Mouse (Mus musculus) gastrocnemius, postnatal 36 days (tissue): Measurements from ENCODE around the gene Gna15. TPM values are rescaled to one million over a fixed set of nuclear protein-coding genes. Genes with fewer than 3 reads are reported as not detected.
A peak's percentile ranks its signal among the peaks of the same experiment; 100 is the strongest.

Source experiments
- DNase-seq, 2 experiments: peaks; one replicate each; pipeline ENCODE4 v3.0.0; 2022
- intact Hi-C: fragments of 180-260 bp; cut with DNase I; formaldehyde crosslinking; loops from one replicate; pipeline ENCODE4 v1.15.1; 2025
- microRNA-seq, 2 experiments: library from miRNA; unstranded; fragments of <30 nt; microRNA quantifications; one replicate each; pipeline ENCODE4 v1.2.0; 2021
- total RNA-seq, 2 experiments: library from RNA; stranded (reverse); gene quantifications; 2 replicates each; pipeline ENCODE4 v1.2.3; 2021

The Gna15 gene
- total RNA-seq, 2 experiments from 2014 or later, result 0.20 TPM; not detected in 1

DNA sequence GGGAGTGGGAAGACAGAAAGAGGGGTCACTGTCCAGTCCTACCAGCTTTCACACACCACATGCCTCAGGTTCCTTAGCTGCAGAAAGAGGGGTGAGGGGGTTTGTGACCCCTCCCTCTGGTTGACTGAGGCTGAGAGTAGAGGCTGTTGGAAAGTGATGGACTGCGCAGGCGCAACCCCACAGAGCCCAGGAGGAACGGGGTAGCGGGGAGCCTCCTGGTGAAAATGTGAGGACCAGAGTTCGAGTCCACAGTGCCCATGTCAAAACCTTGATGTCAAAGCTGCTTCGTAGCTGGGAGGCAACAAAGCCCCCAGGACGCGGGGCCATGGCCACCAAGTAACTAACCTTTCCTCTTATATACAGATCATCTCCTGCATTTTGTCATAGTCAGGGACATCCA, 66.4 kb downstream of the Gna15 start:
- DNase-seq, result peak in 1 of 2 experiments; percentile 8
- intact Hi-C loops, result no loop called here

DNA sequence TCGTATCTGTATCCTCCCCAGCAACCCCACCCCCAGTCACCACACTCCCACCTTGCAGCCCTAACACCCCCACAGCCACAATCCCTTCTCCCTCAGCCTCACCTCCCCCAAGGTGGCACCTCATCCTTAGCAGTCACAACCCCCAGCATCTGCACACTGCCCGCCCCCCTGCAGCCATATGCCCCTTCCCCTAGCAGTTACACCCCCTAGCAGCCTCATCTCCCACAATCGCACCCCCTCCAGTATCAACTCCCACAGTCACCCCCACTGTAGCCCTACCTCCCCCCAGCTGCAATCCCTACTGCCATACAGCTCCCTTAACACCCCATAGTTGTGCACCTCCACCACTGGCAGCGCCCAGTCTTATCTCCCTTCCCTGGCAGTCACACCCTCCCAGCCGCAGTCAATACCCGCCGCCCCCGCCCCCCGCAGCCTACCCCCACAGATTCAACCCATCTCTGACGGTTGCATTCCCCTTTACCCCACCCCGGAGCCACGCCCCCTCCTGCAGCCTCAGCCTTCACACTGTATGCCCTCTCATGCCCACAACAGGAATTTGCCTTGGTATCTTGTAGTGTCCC, 67.0 kb downstream of the Gna15 start:
- DNase-seq, result no peak
- intact Hi-C loops, result no loop called here

DNA sequence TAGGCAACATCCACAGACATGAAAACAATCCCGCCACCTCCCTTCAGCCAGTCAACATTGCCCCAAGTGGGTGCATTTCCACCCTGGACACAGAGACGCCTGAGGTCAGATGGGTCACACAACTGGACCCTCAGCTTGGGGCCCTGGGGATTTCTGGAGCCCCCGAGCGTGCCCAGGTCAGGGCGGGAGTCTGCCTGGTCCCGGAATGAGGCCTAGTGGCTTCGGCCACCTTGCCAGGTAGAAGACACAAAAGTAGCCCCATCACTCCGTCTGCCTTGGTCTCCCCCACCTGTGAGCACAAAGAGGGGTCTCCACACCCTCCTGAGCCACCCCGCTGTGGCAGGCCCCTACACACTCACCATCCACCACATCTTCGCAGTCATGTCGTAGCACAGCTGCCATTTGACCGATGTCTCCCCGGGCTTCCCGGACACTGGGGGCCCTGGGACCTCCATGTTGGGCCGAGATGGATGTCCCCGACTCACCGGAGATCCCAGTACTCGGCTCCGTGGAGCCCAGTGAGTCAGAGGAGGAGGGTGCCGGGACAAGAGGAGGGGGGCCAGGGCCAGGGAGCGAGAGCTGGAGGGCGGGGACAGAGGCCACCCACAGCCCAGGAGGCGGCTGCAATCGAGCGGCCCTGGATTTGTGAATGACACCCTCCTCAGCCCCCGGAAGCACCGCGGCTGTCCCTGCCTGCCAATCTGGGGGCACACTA, 68.7 kb downstream of the Gna15 start, which contains the start of gene Nfic:
Nfic (minus strand) TSS at position 455 of the 715 bp plus-strand sequence.
- intact Hi-C loops, result no loop called here
- DNase-seq, result no peak

DNA sequence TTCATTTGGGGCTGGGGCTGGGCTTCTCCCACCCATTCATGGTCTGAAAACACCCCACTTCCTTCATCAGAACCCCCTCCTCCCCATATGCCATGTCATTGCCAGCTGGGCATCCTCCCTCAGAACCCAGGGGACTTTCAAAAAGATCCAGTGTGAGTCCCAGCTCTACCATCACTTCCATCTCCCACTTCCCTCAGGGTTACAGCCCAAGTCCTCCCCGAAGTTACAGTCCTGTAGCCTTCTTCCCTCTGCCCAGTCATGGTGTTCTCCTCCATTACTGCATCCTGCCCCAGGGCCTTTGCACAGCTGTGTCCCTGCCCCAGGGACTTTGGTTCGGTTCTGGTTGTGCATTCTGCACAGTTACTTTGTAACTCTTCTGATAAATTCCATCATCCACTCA, 69.9 kb downstream of the Gna15 start:
- DNase-seq, result no peak
- intact Hi-C loops, result loop anchor here (5.0 kb wide), 1 partner anchor 167 kb away; no protein-coding TSS in a partner anchor

DNA sequence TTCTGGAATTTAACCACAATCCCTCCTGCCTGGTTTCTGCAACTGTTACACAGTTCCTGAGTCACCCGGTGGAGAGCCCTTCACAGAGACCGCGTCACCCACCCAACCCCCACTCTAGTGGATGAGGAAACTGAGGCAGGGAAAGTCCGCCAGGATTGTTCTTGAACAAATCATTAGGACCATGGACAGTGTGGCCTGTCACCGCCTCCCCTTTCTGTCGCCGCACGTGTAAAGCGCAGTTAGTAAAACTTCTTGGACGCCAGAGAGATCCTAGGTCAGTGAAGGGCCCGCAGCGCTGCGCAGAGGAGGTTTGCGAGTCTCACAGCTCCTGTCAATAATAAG, 71.1 kb downstream of the Gna15 start:
- intact Hi-C loops, result loop anchor here (5.0 kb wide), 1 partner anchor 166 kb away; no protein-coding TSS in a partner anchor
- DNase-seq, result no peak

Small RNA genes within 50 kb of the gene (microRNA-seq; reads per million reads assigned to microRNA genes)
- 0 reads per million in 2 experiments for gene Gm25595

Other genes with a start within 250 kb of the Gna15 start
- not detected for gene Tjp3, start 232.6 kb downstream of the Gna15 start, total RNA-seq
- 10 to 100 TPM; 21.4 to 23.2 TPM for gene Pip5k1c, start 231.3 kb downstream of the Gna15 start, total RNA-seq
- gene Cactin, start 203.1 kb downstream of the Gna15 start, total RNA-seq, result 10 to 100 TPM in 1 of 2 experiments, 1 to 10 TPM in 1; 7.6 to 10.2 TPM
- gene Tbxa2r, start 195.5 kb downstream of the Gna15 start, total RNA-seq, result under 1 TPM; 0.87 to 0.99 TPM
- gene Gipc3, start 181.0 kb downstream of the Gna15 start, total RNA-seq, result 1 to 10 TPM; 1.1 to 1.3 TPM
- 10 to 100 TPM; 19.7 to 20.9 TPM for gene Hmg20b, start 173.7 kb downstream of the Gna15 start, total RNA-seq
- 1 to 10 TPM; 2.2 to 2.6 TPM for gene Mfsd12, start 166.7 kb downstream of the Gna15 start, total RNA-seq
- under 1 TPM; 0.37 to 0.41 TPM for gene 4930404N11Rik, start 158.4 kb downstream of the Gna15 start, total RNA-seq
- 10 to 100 TPM; 14.2 to 15.9 TPM for gene Fzr1, start 145.7 kb downstream of the Gna15 start, total RNA-seq
- 10 to 100 TPM; 36.5 to 42.5 TPM for gene Dohh, start 139.8 kb downstream of the Gna15 start, total RNA-seq
- gene Gm48551, start 139.8 kb downstream of the Gna15 start, total RNA-seq, result 1 to 10 TPM in 1 of 2 experiments, under 1 TPM in 1; 0.89 to 1.2 TPM
- gene Gm48552, start 135.2 kb downstream of the Gna15 start, total RNA-seq, result under 1 TPM; 0.59 to 0.77 TPM
- gene Smim24, start 131.2 kb downstream of the Gna15 start, total RNA-seq, result under 1 TPM; 0.37 to 0.38 TPM
- 100 to 1,000 TPM; 219 to 237 TPM for gene Nfic, start 68.6 kb downstream of the Gna15 start, total RNA-seq
- gene Celf5, start 41.5 kb downstream of the Gna15 start, total RNA-seq, result not detected
- 10 to 100 TPM; 42.1 to 44.9 TPM for gene Ncln, start 27.8 kb downstream of the Gna15 start, total RNA-seq
- 1 to 10 TPM in 1 of 2 experiments, under 1 TPM in 1; 0.46 to 1.5 TPM for gene S1pr4, start 24.1 kb downstream of the Gna15 start, total RNA-seq
- gene Gna11, start 21.0 kb upstream of the Gna15 start, total RNA-seq, result 10 to 100 TPM; 23.6 TPM
- 100 to 1,000 TPM; 847 to 848 TPM for gene Aes, start 35.3 kb upstream of the Gna15 start, total RNA-seq
- 1 to 10 TPM; 4.4 to 4.7 TPM for gene Tle2, start 50.3 kb upstream of the Gna15 start, total RNA-seq
- gene Tle6, start 76.8 kb upstream of the Gna15 start, total RNA-seq, result 1 to 10 TPM; 4.2 to 4.9 TPM
- gene BC025920, start 82.0 kb upstream of the Gna15 start, total RNA-seq, result 1 to 10 TPM; 2.3 TPM
- 1 to 10 TPM; 3.5 to 4.1 TPM for gene Sirt6, start 103.6 kb upstream of the Gna15 start, total RNA-seq
- gene Ankrd24, start 104.3 kb upstream of the Gna15 start, total RNA-seq, result 1 to 10 TPM; 7.0 to 8.7 TPM
- gene Gm10778, start 124.8 kb upstream of the Gna15 start, total RNA-seq, result 1 to 10 TPM; 1.2 to 1.6 TPM
- 1 to 10 TPM; 4.4 to 6.0 TPM for gene Zfp433, start 180.6 kb upstream of the Gna15 start, total RNA-seq
- under 1 TPM in 1 of 2 experiments, not detected in 1; 0.38 TPM for gene Gm3055, start 246.9 kb upstream of the Gna15 start, total RNA-seq